Mouse (Mus musculus) effector memory CD4-positive, alpha-beta T cell, adult 5 months (primary cell): ENCODE data around the gene Hira. TPM values are rescaled to one million over a fixed set of nuclear protein-coding genes. Genes with fewer than 3 reads are reported as not detected.

ENCODE experiments used
- polyA plus RNA-seq: library from polyadenylated mRNA; unstranded; fragments of 100-300 nt; shearing (Covaris generic); gene quantifications from one replicate; pipeline ENCODE4 v1.2.1, GENCODE M21; 2017

The Hira gene
- polyA plus RNA-seq, result 16.2 TPM

GRCm38 (mm10) chr16:18876442-18877308, at the start of gene Hira, which contains the start of gene Mrpl40:
Gene Hira, plus strand, starts transcription at chr16:18877037.
Gene Mrpl40, minus strand, starts transcription at chr16:18876862.

DNA sequence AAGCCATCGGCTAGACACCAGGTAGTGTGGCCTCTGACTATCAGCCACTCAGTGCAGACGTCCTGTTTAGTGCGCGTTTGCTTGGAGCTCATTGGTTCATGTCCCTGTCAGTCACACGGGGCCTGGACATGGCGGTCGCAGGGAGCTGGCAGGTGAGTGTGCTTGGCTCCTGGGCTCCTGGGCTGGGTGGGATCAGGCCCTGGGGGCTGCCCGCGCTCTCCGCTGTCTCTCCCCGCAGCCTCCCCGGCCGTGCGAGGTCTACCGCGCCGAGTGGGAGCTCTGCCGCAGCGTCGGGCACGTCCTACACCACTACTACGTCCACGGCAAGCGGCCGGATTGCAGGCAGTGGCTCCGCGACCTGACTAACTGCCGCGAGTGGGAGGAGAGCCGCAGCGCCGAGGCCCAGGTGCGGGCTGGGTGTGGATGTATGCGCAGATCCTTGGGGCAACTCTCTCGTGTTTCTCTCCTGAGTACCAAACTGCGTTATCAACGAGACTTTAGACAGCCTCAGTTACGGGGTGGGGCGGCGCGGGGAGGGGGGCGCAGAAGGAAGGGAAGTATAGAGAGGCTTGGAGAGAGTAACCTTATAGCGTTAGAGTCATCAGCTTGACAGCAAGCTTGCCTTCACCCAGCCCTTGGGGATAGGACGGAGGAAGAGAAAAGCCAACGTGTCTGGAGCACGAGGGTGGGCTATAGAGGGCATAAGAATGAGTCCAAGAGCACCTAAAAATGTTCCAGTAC, 40.2 kb upstream of the Hira start, which contains the start of the genes 2510002D24Rik and Gm28539:
Gene 2510002D24Rik, plus strand, starts transcription at position 111 of the 741 bp plus-strand sequence.
Gene Gm28539, plus strand, starts transcription at position 117 of the 741 bp plus-strand sequence.

Other genes with a start within 250 kb of the Hira start
- 0.46 TPM for gene Sept5, start 247.1 kb upstream of the Hira start, polyA plus RNA-seq
- gene Cldn5, start 100.2 kb upstream of the Hira start, polyA plus RNA-seq, result not detected
- 110 TPM for gene Ufd1, start 65.3 kb upstream of the Hira start, polyA plus RNA-seq
- 2.9 TPM for gene Cdc45, start 65.0 kb upstream of the Hira start, polyA plus RNA-seq
- 62.3 TPM for gene 2510002D24Rik, start 40.5 kb upstream of the Hira start, polyA plus RNA-seq
- 1.4 TPM for gene Gm28539, start 40.5 kb upstream of the Hira start, polyA plus RNA-seq
- 36.9 TPM for gene Mrpl40, start 175 bp upstream of the Hira start, polyA plus RNA-seq